Mouse (Mus musculus) effector memory CD4-positive, alpha-beta T cell, adult 7 months (primary cell): ENCODE results near the gene Eya4. TPM values are rescaled to one million over a fixed set of nuclear protein-coding genes. Genes with fewer than 3 reads are reported as not detected.

Experiments
- polyA plus RNA-seq: library from polyadenylated mRNA; unstranded; fragments of 100-300 nt; shearing (Covaris generic); gene quantifications from one replicate; pipeline ENCODE4 v1.2.1, GENCODE M21; 2017

Eya4 gene
- polyA plus RNA-seq, result 0.56 TPM

DNA sequence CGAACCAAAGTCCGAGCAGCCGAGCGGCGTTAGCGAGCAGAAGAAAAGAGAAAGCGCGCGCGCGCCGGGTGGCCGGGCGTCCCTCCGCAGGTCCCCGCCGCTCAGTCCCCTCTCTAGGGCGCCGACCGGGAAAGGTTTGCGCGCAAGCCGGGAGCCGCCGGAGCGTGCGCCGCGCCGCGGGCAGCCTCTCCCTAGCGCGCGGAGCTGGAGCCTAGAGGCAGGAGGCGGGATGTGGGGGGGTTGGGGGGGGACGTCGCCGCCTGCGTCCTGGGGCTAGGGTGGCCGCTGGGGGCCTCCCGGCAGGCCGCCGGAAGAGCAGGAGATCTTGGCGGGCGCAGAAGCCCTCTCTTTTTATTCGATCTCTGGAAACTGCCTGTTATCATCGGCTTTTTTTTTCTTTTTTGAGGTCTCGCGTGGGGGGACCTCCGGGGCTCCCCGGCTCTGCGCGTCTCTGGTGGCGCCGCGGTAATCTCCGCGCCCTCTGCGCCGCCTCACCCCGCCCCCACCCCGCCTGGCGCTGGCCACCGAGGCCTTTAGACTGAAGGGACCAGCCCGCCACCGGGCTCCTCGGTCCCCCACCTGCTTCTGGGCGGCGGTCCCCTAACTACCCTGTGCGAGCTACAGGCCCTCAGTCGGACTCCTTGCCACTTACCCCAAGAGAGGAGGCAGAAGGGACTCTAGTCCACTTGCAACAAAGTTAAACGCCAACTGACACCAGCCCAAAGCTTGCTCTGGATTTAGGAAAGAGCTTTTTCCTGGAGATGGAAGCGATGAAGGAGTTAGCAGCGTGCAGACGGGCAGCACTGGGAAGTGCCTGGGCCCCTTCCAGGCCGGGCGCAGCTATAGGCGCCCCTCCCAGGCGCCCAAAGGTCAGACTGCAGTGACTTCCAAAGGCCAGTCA is at the start of gene Eya4:
TSS of gene Eya4 (minus strand) at position 776 of the 901 bp plus-strand sequence.

